Mouse (Mus musculus) liver, embryonic 14.5 days (tissue): ENCODE results near the gene Ermard. TPM values are rescaled to one million over a fixed set of nuclear protein-coding genes. Genes with fewer than 3 reads are reported as not detected.

Source experiments
- ATAC-seq: fragments of 200-750 bp; cut with Nextera tagmentation; 2 replicates; pipeline ENCODE4 v1.8.0; 2017; ENCODE audit warnings: moderate number of reproducible peaks, mild to moderate bottlenecking, moderate library complexity; ENCODE audit not compliant: insufficient read depth
- DNase-seq, 3 experiments: peaks; one replicate each; pipeline ENCODE4 v3.0.0-alpha.2; 2012 to 2013; ENCODE audit warnings: low read depth in 3 of 3, low spot score in 3 of 3
- H3K27ac ChIP-seq: fragments of 300-500 bp; sonication (generic); 2 replicates; pipeline ENCODE4 v1.5.1; 2014; ENCODE audit warnings: moderate library complexity, mild to moderate bottlenecking, control low read depth, inconsistent platforms
- H3K27me3 ChIP-seq: fragments of 300-500 bp; sonication (generic); 2 replicates; pipeline ENCODE4 v1.6.1; 2014; ENCODE audit warnings: mild to moderate bottlenecking, low read length, moderate library complexity; ENCODE audit not compliant: control insufficient read depth, insufficient read depth
- H3K36me3 ChIP-seq: fragments of 300-500 bp; sonication (generic); replicated peaks from 2 replicates; pipeline ENCODE4 v1.6.1; 2014; ENCODE audit warnings: low read depth; ENCODE audit not compliant: control insufficient read depth, insufficient read depth
- H3K4me1 ChIP-seq, 2 experiments: fragments of 200-500 bp in 1 of 2; fragments of 300-500 bp in 1 of 2; sonication (generic) in 1 of 2; replicated peaks; 2 replicates each; pipeline ENCODE4 v1.6.1; 2012 to 2014; ENCODE audit warnings: antibody characterized with exemption in 1 of 2, inconsistent platforms in 1 of 2, low read length in 1 of 2; ENCODE audit not compliant: control insufficient read depth in 2 of 2, insufficient read depth in 2 of 2
- H3K4me2 ChIP-seq: fragments of 300-500 bp; sonication (generic); 2 replicates; pipeline ENCODE4 v1.6.1; 2014; ENCODE audit warnings: low read depth, mild to moderate bottlenecking, control low read depth, moderate library complexity
- H3K4me3 ChIP-seq, 2 experiments: fragments of 200-500 bp in 1 of 2; fragments of 300-500 bp in 1 of 2; sonication (generic) in 1 of 2; 2 replicates each; pipeline ENCODE4 v1.5.1; 2012 to 2014; ENCODE audit warnings: low read depth in 2 of 2, low read length in 2 of 2, mild to moderate bottlenecking in 2 of 2, control low read depth in 1 of 2, inconsistent platforms in 1 of 2, moderate library complexity in 1 of 2; ENCODE audit not compliant: insufficient read depth in 1 of 2
- H3K9ac ChIP-seq: fragments of 300-500 bp; sonication (generic); replicated peaks from 2 replicates; pipeline ENCODE4 v1.6.1; 2014; ENCODE audit warnings: mild to moderate bottlenecking, control low read depth, moderate library complexity
- H3K9me3 ChIP-seq: fragments of 300-500 bp; sonication (generic); 2 replicates; pipeline ENCODE4 v1.6.1; 2016; ENCODE audit warnings: low read length, mixed read lengths; ENCODE audit not compliant: control insufficient read depth
- CTCF ChIP-seq: IDR thresholded peaks from 2 replicates; pipeline ENCODE4 v1.5.1; 2016; ENCODE audit warnings: antibody characterized with exemption, low read depth, control low read depth
- EP300 ChIP-seq: IDR thresholded peaks from 2 replicates; pipeline ENCODE4 v1.6.1; 2016; ENCODE audit warnings: antibody characterized with exemption, low read depth
- WGBS: fragments of 180-500 bp; shearing (Covaris S2); extraction: QIAGEN DNeasy Blood & Tissue Kit; methylation state at CpG from one replicate; pipeline ENCODE4 v1.1.7; 2014; ENCODE audit not compliant: insufficient replicate concordance; 5-methylcytosine and 5-hydroxymethylcytosine counted together
- polyA plus RNA-seq, 2 experiments: library from polyadenylated mRNA; depleted of rRNA in 1 of 2; stranded (reverse) in 1 of 2; unstranded in 1 of 2; fragments of >200 nt; fragmentation: Nextera tagmentation in 1 of 2; extraction: Ambion mirVana in 1 of 2; gene quantifications; 2 replicates each; pipeline versions ENCODE4 v1.2.1 to v1.2.3; 2012 to 2014

The Ermard gene
- polyA plus RNA-seq, 2 experiments: 16.9 to 21.3 TPM

DNA sequence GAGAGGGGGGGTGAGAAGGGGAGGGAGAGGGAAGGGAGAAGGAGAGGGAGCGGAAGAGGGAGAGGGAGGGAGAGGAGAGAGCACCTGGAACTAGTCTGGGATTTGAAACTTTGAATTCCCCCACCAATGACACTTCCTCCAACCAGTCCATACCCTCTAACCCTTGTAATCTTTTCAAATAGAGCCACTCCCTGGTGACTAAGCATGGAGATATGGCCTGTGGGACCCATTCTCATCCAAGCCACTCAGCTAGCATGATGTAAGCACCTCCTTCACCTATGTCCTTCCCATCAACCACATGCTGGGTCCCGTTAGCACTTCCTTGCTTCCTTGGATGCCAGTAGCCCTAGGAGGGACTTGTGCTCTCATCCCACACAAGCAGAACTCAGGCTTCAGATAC is 44.0 kb downstream of the Ermard start:
- DNase-seq (peak; percentile 26 to 38 (median 31)), ATAC-seq (peak; percentile 53; the same call in 1 of the 2 replicates)
- H3K27ac ChIP-seq: peak overlapping the region; percentile 63
- no peaks in the 10 kb centered on the region for H3K36me3 ChIP-seq
- H3K9me3 ChIP-seq: no peaks in the 10 kb centered on the region
- H3K4me2 ChIP-seq: peak overlapping the region; percentile 50
- WGBS: 55% methylated on average over 2 of the region's 2 CpGs
- TF ChIP-seq CTCF (no peak), EP300 (0 out of 2 replicates have a peak, but pooled peaks have one; percentile 35)
- no peaks in the 10 kb centered on the region for H3K27me3 ChIP-seq
- no peak overlapping the region for H3K4me3 ChIP-seq
- no peak overlapping the region for H3K9ac ChIP-seq
- H3K4me1 ChIP-seq: peaks cover 24 to 36% of the 10 kb centered on the region in 2 experiments

GRCm38 (mm10) chr17:15088166-15088565 is 47.2 kb downstream of the Ermard start:
- H3K9ac ChIP-seq: no peak overlapping the region
- H3K4me2 ChIP-seq: no peak overlapping the region
- TF ChIP-seq EP300: no peak
- TF ChIP-seq CTCF: no peak
- DNase-seq: peak in 1 of 3 experiments; percentile 41
- peaks cover 24 to 35% of the 10 kb centered on the region in 2 experiments for H3K4me1 ChIP-seq
- no peak overlapping the region for H3K27ac ChIP-seq
- no peaks in the 10 kb centered on the region for H3K36me3 ChIP-seq
- no peaks in the 10 kb centered on the region for H3K9me3 ChIP-seq
- H3K4me3 ChIP-seq: no peak overlapping the region
- H3K27me3 ChIP-seq: no peaks in the 10 kb centered on the region
- 55% methylated on average over 2 of the region's 2 CpGs for WGBS
- no peak for ATAC-seq

DNA sequence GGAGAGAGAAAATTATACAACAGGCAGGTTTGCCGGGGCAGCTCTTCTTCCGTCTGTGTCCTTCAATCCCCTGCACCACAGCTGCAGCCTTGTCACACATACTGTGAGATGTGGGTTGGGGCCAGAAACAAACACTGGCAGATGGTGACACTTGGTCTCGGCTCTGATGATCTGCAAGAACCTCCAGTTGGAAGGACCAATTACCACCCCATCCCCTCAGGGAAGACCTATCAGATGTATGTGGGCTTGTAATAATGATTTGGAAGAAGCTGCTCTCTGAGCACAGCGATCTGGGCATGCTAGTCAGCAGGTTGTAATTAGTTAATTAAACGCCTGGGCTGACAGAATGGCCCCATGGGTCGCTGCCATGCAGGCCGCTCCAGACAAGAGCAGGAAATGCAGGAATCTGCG is 47.6 kb downstream of the Ermard start:
- Histone ChIP-seq H3K9me3 (no peaks in the 10 kb centered on the region), H3K4me1 (peaks cover 19 to 30% of the 10 kb centered on the region in 2 experiments), H3K27me3 (no peaks in the 10 kb centered on the region), H3K9ac (no peak overlapping the region), H3K4me3 (no peak overlapping the region), H3K36me3 (no peaks in the 10 kb centered on the region), H3K4me2 (no peak overlapping the region), H3K27ac (no peak overlapping the region)
- DNase-seq: no peak
- ATAC-seq: no peak
- 39% methylated on average over 8 of the region's 8 CpGs for WGBS
- TF ChIP-seq CTCF: no peak
- no peak for TF ChIP-seq EP300

DNA sequence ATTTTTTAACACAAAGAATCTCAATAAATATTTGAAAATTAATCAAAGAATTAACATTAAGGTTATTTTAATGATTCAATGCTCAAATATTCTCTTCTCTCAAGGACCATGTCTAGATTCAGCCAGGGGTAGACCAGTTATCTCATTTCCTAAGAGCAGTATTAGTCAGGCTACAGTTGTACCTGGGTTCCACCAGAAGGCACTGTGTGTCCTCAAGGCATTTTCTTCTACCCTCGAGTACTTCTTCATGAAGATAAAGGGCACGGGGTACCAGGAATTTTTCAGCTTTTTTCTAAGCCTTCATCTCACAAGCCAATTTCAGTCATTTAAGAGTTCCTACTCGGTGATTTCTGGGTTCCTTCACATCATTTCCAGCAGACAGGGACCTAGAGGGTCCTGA is 50.7 kb downstream of the Ermard start:
- no peak for TF ChIP-seq EP300
- no peak for TF ChIP-seq CTCF
- WGBS: 43% methylated on average over 3 of the region's 3 CpGs
- Histone ChIP-seq H3K4me2 (no peak overlapping the region), H3K4me1 (peaks cover 0 to 7% of the 10 kb centered on the region in 2 experiments), H3K9me3 (no peaks in the 10 kb centered on the region), H3K4me3 (no peak overlapping the region), H3K36me3 (no peaks in the 10 kb centered on the region), H3K27me3 (no peaks in the 10 kb centered on the region), H3K27ac (no peak overlapping the region), H3K9ac (no peak overlapping the region)
- ATAC-seq (no peak), DNase-seq (no peak)

DNA sequence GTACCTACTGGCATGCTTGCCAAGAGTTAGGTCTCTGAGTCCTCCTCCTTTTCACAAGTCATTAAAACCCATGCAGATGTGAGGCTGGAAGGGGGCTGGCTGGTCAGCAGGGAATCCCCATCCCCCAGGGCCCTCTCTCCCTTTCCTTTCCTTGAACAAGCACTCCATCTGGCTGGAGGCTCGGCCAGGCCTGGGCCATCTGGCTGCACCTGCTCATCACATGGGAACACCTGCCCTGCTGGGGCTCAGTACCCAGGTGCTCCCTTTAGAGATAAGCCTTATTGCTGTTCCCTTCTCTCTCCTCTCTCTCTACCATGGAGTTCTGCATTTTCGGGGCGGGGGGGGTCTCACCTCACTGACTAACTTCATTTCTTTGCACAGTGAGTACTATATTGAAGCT is 52.5 kb downstream of the Ermard start:
- ATAC-seq: no peak
- no peak for TF ChIP-seq CTCF
- no peak for TF ChIP-seq EP300
- Histone ChIP-seq H3K27me3 (no peaks in the 10 kb centered on the region), H3K9me3 (no peaks in the 10 kb centered on the region), H3K9ac (no peak overlapping the region), H3K4me2 (no peak overlapping the region), H3K4me3 (no peak overlapping the region), H3K36me3 (no peaks in the 10 kb centered on the region), H3K4me1 (no peaks in the 10 kb centered on the region), H3K27ac (no peak overlapping the region)
- DNase-seq: no peak
- 29% methylated on average over 3 of the region's 3 CpGs for WGBS
